Mouse (Mus musculus) heart, embryonic 14.5 days (tissue): ENCODE measurements around the gene Zbtb5. TPM values are rescaled to one million over a fixed set of nuclear protein-coding genes. Genes with fewer than 3 reads are reported as not detected.

ENCODE experiments used
- ATAC-seq: fragments of 200-750 bp; cut with Nextera tagmentation; 2 replicates; pipeline ENCODE4 v1.8.0; 2017; ENCODE audit warnings: low read depth, moderate TSS enrichment; ENCODE audit not compliant: insufficient number of reproducible peaks, insufficient read depth, low FRiP score
- H3K27ac ChIP-seq, 2 experiments: fragments of 200-500 bp in 1 of 2; fragments of 300-500 bp in 1 of 2; sonication (generic) in 1 of 2; replicated peaks in 1 of 2; 2 replicates each; pipeline ENCODE4 v1.5.1; 2012 to 2014; ENCODE audit warnings: low read depth in 2 of 2, low read length in 2 of 2, control low read depth in 1 of 2, mild to moderate bottlenecking in 1 of 2, mixed read lengths in 1 of 2; ENCODE audit not compliant: control insufficient read depth in 1 of 2, insufficient read depth in 1 of 2
- H3K27me3 ChIP-seq: fragments of 300-500 bp; sonication (generic); 2 replicates; pipeline ENCODE4 v1.6.1; 2014; ENCODE audit warnings: mild to moderate bottlenecking, low read length, control low read depth; ENCODE audit not compliant: control insufficient read depth, insufficient read depth
- H3K36me3 ChIP-seq: fragments of 300-500 bp; sonication (generic); 2 replicates; pipeline ENCODE4 v1.6.1; 2014; ENCODE audit warnings: mild to moderate bottlenecking, control low read depth, low read length, mixed read lengths; ENCODE audit not compliant: control insufficient read depth, insufficient read depth
- H3K4me1 ChIP-seq, 2 experiments: fragments of 200-500 bp in 1 of 2; fragments of 300-500 bp in 1 of 2; sonication (generic) in 1 of 2; 2 replicates each; pipeline ENCODE4 v1.6.1; 2012 to 2014; ENCODE audit warnings: low read length in 2 of 2, control low read depth in 1 of 2, mixed read lengths in 1 of 2; ENCODE audit not compliant: control insufficient read depth in 2 of 2, insufficient read depth in 2 of 2
- H3K4me2 ChIP-seq: fragments of 300-500 bp; sonication (generic); 2 replicates; pipeline ENCODE4 v1.6.1; 2014; ENCODE audit warnings: mild to moderate bottlenecking, low read length
- H3K4me3 ChIP-seq, 2 experiments: fragments of 200-500 bp in 1 of 2; fragments of 300-500 bp in 1 of 2; sonication (generic) in 1 of 2; 2 replicates each; pipeline ENCODE4 v1.5.1; 2012 to 2014; ENCODE audit warnings: low read length in 2 of 2, mild to moderate bottlenecking in 2 of 2, control low read depth in 1 of 2, low read depth in 1 of 2, moderate library complexity in 1 of 2; ENCODE audit not compliant: control insufficient read depth in 1 of 2, insufficient read depth in 1 of 2
- H3K9ac ChIP-seq: fragments of 300-500 bp; sonication (generic); 2 replicates; pipeline ENCODE4 v1.6.1; 2014; ENCODE audit warnings: mild to moderate bottlenecking, low read length
- H3K9me3 ChIP-seq: fragments of 300-500 bp; sonication (generic); 2 replicates; pipeline ENCODE4 v1.6.1; 2016; ENCODE audit warnings: low read length, control low read depth; ENCODE audit not compliant: control insufficient read depth
- WGBS: fragments of 180-500 bp; shearing (Covaris S2); extraction: QIAGEN DNeasy Blood & Tissue Kit; methylation state at CpG from one replicate; pipeline ENCODE4 v1.1.7; 2014; 5-methylcytosine and 5-hydroxymethylcytosine counted together
- polyA plus RNA-seq: library from polyadenylated mRNA; unstranded; fragments of >200 nt; fragmentation: Nextera tagmentation; extraction: Ambion mirVana; gene quantifications from 2 replicates; pipeline ENCODE4 v1.2.1, GENCODE M21; 2014

Zbtb5 gene
- polyA plus RNA-seq, 1 experiment from 2014 or later = 17.2 TPM

DNA sequence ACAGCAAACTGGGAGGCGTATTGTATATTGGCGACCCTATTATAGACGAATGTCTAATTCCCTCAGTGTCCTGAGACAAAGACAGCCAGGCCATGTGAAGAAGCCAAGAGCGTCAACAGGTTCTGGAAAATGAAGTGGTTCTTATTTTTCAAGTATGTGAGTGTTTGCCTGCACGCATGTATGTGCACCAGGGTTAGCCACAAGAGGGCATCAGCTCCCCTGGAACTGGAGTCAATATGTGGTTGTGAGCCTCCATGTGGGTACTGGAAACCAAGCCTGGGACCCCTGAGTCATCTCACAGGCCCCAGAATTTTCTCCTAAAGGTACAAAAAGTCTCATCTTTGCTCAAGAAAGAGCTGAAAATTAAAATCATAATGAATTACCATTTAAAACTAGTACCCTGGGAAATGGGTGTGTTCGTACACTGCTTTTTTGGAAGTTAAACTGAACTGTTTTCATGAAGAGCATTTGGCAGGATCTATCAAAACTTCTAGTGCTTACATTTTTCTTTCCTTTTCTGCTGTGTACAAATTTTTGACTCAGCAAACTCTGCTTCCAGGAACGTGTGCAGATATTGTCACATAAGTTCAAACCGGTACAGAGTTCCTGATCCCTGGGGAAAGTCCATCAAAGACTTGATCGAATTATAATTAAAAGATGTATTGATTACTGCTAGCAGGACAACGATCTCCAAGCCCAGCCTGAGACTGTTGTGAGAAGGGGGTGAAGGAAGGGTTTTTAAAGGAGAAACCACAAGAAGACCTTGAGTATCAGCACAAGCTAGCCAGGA lies 35.1 kb downstream of the Zbtb5 start:
- no peaks in the 10 kb centered on the region for H3K9me3 ChIP-seq
- 83% methylated on average over 10 of the region's 10 CpGs for WGBS
- H3K4me2 ChIP-seq = no peak overlapping the region
- ATAC-seq = no peak
- no peak overlapping the region for H3K27ac ChIP-seq
- no peak overlapping the region for H3K9ac ChIP-seq
- H3K27me3 ChIP-seq = no peaks in the 10 kb centered on the region
- peaks cover 14 to 22% of the 10 kb centered on the region in 2 experiments for H3K4me1 ChIP-seq
- no peak overlapping the region for H3K4me3 ChIP-seq
- no peaks in the 10 kb centered on the region for H3K36me3 ChIP-seq

GRCm38 (mm10) chr4:44976026-44976615 lies 36.1 kb downstream of the Zbtb5 start:
- 64% methylated on average over 6 of the region's 6 CpGs for WGBS
- Histone ChIP-seq H3K4me3 (no peak overlapping the region), H3K27me3 (no peaks in the 10 kb centered on the region), H3K27ac (no peak overlapping the region), H3K4me2 (no peak overlapping the region), H3K4me1 (peaks cover 12 to 19% of the 10 kb centered on the region in 2 experiments), H3K9me3 (no peaks in the 10 kb centered on the region), H3K9ac (no peak overlapping the region), H3K36me3 (no peaks in the 10 kb centered on the region)
- no peak for ATAC-seq

DNA sequence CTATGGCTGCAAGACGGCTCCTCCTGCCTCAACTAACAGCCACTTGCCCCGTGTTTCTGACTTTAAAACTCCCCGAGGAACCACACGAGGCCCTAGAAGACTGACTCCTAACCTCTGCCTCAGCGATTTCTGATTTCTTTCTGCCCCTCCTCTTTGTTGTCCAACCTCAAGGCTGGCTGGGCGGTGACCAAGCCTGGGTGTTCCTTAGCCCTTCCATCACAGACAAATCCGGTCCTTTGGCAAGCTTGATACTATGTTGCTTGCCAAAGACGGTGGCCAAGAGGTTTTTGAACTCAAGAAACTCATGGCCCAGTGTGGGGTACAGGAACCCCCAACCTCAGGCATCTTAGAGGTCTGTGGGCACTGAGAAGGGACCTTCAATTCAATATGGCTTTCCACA lies 37.9 kb downstream of the Zbtb5 start:
- H3K4me1 ChIP-seq = peaks cover 4 to 6% of the 10 kb centered on the region in 2 experiments; a peak in 3 of 4 replicates
- H3K27ac ChIP-seq = no peak overlapping the region
- WGBS = 81% methylated on average over 8 of the region's 8 CpGs

DNA sequence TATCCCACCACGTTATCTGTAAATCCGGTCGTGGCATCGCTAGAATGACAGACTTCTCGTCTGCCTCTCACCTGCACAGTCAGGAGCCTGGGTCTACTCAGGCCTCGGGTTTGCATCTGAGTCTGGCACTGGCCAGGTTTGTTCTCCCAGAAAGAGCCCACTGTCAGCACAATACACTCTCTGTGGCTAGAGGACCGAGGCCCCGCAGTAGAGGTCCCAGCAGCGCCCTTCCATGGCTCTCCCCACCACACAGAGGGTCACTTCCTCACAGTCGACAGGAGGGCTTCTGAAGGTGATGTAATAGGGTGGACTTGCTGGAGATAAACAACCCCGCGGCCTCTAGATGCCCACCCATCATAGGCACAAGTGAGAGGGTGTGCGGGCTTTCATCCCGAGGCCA lies 38.3 kb downstream of the Zbtb5 start:
- H3K9ac ChIP-seq = peak overlapping the region; percentile 9; the same call in 1 of the 2 replicates
- no peaks in the 10 kb centered on the region for H3K27me3 ChIP-seq
- H3K36me3 ChIP-seq = no peaks in the 10 kb centered on the region
- no peak for ATAC-seq
- WGBS = 46% methylated on average over 14 of the region's 14 CpGs
- H3K9me3 ChIP-seq = no peaks in the 10 kb centered on the region
- H3K27ac ChIP-seq = no peak overlapping the region
- H3K4me1 ChIP-seq = peaks cover 4 to 6% of the 10 kb centered on the region in 2 experiments; a peak in 3 of 4 replicates
- peak overlapping the region; percentile 54 for H3K4me2 ChIP-seq
- H3K4me3 ChIP-seq = peak overlapping the region; percentile 13 to 36; a peak in 3 of 4 replicates

More for the DNA sequence above, 37.9 kb downstream of the Zbtb5 start:
- Histone ChIP-seq H3K36me3 (no peaks in the 10 kb centered on the region), H3K4me3 (no peak overlapping the region), H3K27me3 (no peaks in the 10 kb centered on the region), H3K4me2 (0 out of 2 replicates have a peak overlapping the region, but pooled peaks have one; percentile 54), H3K9ac (no peak overlapping the region), H3K9me3 (no peaks in the 10 kb centered on the region)
- no peak for ATAC-seq

DNA sequence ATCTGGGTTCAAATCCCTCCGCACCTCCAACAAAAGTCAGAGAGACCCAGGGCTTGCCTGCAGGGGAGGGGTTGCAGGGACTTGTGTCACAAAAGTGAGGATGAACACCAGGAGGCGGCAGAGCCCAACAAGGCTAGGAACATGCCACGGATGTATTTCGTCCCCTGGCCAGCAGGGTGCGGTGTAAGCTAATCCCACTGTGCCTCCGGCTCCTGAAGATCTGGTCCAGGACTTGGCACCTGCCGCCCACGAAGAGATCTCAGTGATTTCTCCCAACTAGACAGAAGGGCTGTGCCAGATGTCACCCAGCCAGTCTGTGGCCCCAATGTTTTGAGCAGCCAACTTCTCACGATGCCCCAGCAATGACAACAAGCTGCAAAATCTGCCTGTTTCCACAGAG lies 38.8 kb downstream of the Zbtb5 start:
- Histone ChIP-seq H3K4me3 (peak overlapping the region; percentile 13 to 36; a peak in 3 of 4 replicates), H3K9me3 (no peaks in the 10 kb centered on the region), H3K9ac (peak overlapping the region; percentile 9; the same call in 1 of the 2 replicates), H3K4me2 (peak overlapping the region; percentile 54), H3K27me3 (no peaks in the 10 kb centered on the region), H3K27ac (no peak overlapping the region), H3K4me1 (peaks cover 4 to 6% of the 10 kb centered on the region in 2 experiments; a peak in 3 of 4 replicates), H3K36me3 (no peaks in the 10 kb centered on the region)
- 13% methylated on average over 9 of the region's 9 CpGs for WGBS
- no peak for ATAC-seq

- ATAC-seq = no peak
- H3K4me2 ChIP-seq = no peak overlapping the region
- H3K36me3 ChIP-seq = no peaks in the 10 kb centered on the region
- 24% methylated on average over 10 of the region's 10 CpGs for WGBS
- H3K27ac ChIP-seq = no peak overlapping the region
- no peaks in the 10 kb centered on the region for H3K9me3 ChIP-seq
- H3K4me1 ChIP-seq = peaks cover 4 to 6% of the 10 kb centered on the region in 2 experiments; a peak in 3 of 4 replicates
- no peak overlapping the region for H3K4me3 ChIP-seq
- no peaks in the 10 kb centered on the region for H3K27me3 ChIP-seq
- H3K9ac ChIP-seq = no peak overlapping the region
Observed at GRCm38 (mm10) chr4:44970612-44971110, 41.6 kb downstream of the Zbtb5 start.

- 91% methylated on average over 7 of the region's 7 CpGs for WGBS
- no peak overlapping the region for H3K27ac ChIP-seq
- H3K27me3 ChIP-seq = no peaks in the 10 kb centered on the region
- H3K9me3 ChIP-seq = no peaks in the 10 kb centered on the region
- ATAC-seq = no peak
- no peak overlapping the region for H3K9ac ChIP-seq
- H3K36me3 ChIP-seq = no peaks in the 10 kb centered on the region
- H3K4me3 ChIP-seq = no peak overlapping the region
- no peak overlapping the region for H3K4me2 ChIP-seq
- H3K4me1 ChIP-seq = peaks cover 4 to 6% of the 10 kb centered on the region in 2 experiments; a peak in 3 of 4 replicates
Observed at GRCm38 (mm10) chr4:44970056-44970455, 42.2 kb downstream of the Zbtb5 start.
